Mouse (Mus musculus) common myeloid progenitor, adult 5-6 weeks (primary cell): ENCODE data around the gene Fam69a. TPM values are rescaled to one million over a fixed set of nuclear protein-coding genes. Genes with fewer than 3 reads are reported as not detected.

Experiments used
- ATAC-seq: replicated peaks from 2 replicates; pipeline ENCODE4 v1.8.0; 2016; ENCODE audit warnings: low read depth, mild to moderate bottlenecking, moderate TSS enrichment, inconsistent platforms; ENCODE audit not compliant: poor library complexity, severe bottlenecking
- total RNA-seq: library from RNA; stranded (forward); fragments of 200-1000, 187-1606 nt; gene quantifications from 2 replicates; pipeline ENCODE4 v1.2.3, GENCODE M21; 2017

The Fam69a gene
- total RNA-seq, 1 experiment from 2014 or later, result 28.6 TPM

DNA sequence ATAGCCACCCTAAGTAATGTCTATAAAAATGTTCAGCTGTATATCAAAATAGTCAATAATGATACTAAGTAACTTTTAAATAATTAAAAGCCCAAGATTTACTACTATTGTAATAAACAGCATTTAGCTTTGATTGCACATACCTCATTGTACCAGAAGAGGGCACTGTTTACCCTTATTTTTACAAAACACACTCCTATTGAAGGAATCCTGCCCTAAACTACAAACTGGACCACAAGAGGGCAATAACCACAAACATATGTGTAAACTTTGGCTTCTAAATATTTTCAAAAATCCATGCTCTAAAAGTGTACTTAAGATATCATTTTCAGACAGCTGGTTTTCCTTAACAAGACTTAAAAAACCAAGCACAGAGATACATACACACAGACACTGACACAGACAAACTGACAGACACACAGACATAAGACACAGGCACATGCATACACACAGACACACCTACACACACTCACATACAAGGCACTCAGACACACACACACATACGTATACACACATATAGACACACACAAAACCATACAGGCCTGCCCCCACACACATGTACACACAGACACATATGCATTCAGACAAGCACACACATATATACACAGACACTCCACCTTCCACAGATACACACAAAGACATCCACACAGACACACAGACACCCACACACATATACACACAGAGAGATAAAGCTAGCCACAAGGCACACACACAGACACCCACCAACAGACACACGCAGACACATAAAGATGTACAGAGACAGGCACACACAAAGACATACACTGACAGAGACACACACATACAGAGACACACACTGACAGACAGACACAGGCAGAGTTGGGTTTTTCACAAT lies 65.3 kb downstream of the Fam69a start:
- ATAC-seq, result peak; percentile 84

GRCm38 (mm10) chr5:107915280-107915679 lies 71.6 kb downstream of the Fam69a start:
- no peak for ATAC-seq

DNA sequence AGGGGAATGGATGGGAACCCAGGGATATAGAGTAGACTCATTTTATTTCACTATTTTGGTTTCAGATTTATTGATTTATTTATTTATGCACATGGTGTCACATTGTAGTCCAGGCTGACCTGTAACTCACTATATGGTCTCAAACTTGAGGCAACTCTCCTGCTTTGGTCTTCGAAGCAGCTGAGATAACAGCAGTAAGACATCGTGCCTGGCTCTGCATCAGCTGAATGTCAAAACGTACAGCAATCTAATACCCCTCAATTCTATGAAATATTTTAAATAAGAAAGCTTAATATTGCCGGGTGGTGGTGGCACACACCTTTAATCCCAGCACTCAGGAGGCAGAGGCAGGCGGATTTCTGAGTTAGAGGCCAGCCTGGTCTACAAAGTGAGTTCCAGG lies 75.9 kb downstream of the Fam69a start:
- no peak for ATAC-seq

GRCm38 (mm10) chr5:107910084-107910616 lies 76.7 kb downstream of the Fam69a start:
- ATAC-seq, result no peak

DNA sequence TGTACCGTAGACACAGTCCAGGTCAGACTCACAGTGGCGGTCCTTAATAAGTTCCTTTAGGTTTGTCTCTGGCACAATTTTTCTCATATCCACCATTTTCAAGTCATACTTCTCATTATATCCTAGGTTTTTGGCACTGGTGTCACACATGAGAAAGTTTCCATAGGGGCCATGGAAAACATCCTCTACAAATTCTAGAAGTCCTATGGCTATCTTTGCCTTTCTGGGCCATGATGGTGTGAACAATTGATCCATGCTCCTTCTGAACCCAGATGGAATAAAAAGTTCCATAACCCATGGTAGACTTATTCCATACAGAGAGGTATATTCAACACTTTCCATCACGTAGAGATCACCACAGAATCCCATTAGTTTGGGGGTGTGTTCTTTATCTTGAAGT lies 77.2 kb downstream of the Fam69a start:
- ATAC-seq, result no peak

GRCm38 (mm10) chr5:107908514-107909110 lies 78.3 kb downstream of the Fam69a start:
- ATAC-seq, result no peak

- ATAC-seq, result no peak
Measured at GRCm38 (mm10) chr5:107904325-107904724, 82.6 kb downstream of the Fam69a start.

DNA sequence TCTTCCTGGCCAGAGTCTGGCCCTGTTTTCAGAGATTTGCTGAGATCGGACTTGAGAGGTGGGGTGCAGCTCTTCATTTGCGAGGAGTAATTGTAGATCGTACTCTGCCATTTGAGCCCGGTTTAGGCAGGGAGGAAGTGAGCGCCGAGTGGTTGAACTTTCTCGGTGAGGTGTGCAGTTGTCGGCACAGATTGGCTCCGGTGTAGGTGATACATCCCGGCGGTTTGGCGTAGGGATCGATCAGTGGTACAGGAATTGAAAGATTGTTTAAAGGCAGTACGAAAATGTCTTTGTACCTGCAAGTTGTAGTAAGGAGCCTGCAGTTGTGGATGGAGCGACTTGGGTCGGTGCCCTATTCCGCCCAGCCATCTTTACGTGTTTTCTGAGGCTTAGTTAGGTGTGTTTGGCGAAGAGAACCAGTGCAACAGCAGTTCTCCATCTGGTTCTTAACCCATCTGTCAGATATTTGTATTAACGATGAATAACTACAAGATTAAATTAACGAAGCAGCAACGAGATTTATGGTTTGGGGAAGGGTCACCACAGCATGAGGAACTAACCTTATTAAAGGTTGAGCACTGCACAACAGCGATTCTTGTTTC lies 85.8 kb downstream of the Fam69a start:
- ATAC-seq, result peak; percentile 23

DNA sequence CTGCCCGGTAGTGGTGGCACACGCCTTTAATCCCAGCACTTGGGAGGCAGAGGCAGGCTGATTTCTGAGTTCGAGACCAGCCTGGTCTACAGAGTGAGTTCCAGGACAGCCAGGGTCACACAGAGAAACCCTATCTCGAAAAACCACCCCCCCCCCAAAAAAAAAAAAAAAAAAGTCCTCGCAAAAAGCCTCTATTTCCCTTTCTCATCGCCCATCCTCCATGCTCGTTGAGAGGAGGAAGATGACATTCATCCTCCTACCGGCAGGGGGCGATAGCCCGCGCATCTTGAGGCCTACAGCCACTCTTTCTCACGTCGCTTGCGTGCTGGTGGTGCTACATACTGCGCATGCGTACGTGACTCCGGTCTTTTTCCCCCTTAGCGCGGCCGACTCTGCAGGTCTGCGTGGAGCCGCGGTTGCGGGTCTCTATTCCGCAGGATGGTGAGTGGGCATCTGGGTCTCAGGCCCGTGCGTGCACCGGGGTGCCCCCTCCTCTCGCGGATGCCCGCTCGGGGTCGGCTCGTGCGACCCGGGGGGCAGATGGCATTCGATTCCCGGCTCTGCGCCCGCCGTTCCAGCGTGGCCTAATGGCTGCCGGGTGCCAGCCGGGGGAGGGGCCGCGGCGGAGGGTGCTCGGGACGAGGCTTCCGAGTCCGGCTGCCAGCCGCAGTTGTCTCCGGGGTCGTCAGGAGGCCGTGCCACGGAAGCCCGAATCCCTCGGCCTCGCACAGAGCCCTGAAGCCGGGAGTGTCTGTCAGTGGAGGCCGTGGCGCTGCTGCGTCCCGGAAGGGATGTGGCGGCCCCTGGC lies 86.5 kb downstream of the Fam69a start, which contains the start of gene Rpl5:
Gene Rpl5 (plus strand): TSS at position 297 of the 808 bp plus-strand sequence.
- ATAC-seq, result peak; percentile 99

DNA sequence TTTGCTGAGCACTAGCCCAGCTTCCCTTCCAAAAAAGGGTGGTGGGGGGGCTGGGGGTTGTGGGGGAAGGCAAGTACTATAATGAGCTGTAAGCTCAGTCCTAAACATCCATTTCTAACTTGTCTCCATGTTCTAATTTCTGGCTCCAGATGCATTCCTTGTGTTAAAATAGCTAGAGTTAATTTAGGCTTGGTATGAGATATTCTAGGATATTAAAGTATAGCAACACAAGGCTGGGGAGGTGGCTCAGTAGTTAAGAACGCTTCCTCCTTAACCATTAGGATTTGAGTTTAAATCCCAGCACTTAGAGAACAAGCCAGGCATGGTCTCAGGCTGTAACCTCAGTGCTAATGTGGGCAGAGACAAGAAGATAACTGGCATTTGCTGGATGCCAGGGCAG lies 90.6 kb downstream of the Fam69a start:
- no peak for ATAC-seq

DNA sequence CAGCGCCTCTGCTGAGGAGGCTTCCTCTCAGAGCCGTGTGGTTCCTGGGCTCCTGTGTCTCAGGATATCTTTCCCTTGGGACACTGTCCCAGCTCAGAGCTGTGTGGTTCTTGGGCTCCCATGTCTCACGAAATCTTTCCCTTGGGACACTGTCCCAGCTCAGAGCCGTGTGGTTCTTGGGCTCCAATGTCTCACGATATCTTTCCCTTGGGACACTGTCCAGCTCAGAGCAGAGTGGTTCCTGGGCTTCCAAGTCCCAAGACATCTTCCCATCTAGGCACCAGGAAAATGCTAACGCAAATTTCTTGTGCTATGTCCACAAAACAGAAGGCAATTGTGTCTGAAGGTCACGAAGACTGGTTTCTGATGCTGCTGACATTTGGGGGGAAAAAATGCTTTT lies 92.2 kb downstream of the Fam69a start:
- no peak for ATAC-seq

- peak; percentile 79 for ATAC-seq
Measured at GRCm38 (mm10) chr5:107891515-107891914, 95.4 kb downstream of the Fam69a start.

DNA sequence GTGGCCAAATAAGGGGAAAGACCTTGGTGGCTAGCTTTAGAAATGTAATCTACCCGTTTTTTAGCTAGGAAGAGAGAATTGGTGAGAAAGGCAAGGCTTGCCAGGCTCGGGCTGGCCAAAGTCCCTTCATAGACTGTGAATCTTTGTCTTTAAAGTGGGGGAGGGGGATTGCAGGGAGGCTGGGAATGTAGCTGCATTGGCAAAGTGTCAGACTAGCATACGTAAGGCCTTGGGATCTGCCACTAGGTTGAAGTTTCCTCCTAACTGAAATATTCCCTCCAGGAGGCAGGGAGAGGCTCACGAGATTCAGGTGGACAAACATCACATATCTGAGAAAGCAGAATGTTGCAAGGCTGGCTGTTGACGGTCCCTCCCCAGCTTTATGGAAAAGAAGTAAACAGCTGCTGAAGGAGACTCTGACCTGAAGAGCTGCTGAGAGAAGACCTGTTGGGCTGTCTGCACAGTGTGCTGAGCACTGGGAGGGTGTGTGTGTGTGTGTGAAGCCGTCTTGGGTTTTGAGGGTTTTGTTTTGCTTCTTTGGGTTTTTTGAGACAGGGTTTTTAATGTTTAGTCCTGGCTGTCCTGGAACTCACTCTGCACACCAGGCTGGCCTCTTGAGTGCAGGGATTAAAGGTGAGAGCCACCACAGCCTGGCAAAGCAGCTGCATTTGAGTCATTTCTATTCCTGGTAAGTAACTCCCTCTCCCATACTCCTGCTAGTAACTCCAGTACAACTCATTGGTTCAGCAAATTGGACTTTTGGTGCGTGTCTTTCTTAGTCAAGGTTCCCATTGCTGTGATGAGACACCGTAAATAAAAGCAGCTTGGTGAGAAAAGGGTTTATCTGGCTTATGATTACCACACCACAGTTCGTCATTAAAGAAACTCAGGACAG lies 96.6 kb downstream of the Fam69a start:
- no peak for ATAC-seq

DNA sequence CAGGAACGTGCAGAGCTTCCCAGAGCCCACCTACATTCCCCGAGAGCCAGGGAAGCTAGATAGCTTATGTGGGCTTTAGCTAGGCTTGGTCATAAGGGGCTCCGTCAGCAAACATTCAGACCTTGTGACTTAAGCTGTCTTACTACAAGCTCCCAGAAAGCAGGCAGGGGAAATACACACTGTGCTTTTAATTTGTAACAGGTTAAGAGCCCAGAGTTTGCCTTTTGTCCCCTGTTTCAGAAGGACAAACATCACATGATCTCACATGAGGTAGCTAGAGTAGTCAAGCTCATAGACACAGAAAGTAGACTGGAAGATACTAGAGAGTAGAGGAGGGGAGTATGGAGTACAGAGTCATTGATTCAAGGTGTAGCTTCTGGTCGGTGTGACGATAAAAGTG lies 106.2 kb downstream of the Fam69a start:
- ATAC-seq, result no peak

GRCm38 (mm10) chr5:107877053-107877452 lies 109.8 kb downstream of the Fam69a start:
- no peak for ATAC-seq

- ATAC-seq, result no peak
Measured at GRCm38 (mm10) chr5:107875261-107875611, 111.6 kb downstream of the Fam69a start.

GRCm38 (mm10) chr5:107874561-107875260 lies 112.2 kb downstream of the Fam69a start, which contains the start of gene Evi5:
TSS of gene Evi5 (minus strand) at chr5:107875107.
- ATAC-seq, result no peak; the same call in 1 of the 2 replicates

DNA sequence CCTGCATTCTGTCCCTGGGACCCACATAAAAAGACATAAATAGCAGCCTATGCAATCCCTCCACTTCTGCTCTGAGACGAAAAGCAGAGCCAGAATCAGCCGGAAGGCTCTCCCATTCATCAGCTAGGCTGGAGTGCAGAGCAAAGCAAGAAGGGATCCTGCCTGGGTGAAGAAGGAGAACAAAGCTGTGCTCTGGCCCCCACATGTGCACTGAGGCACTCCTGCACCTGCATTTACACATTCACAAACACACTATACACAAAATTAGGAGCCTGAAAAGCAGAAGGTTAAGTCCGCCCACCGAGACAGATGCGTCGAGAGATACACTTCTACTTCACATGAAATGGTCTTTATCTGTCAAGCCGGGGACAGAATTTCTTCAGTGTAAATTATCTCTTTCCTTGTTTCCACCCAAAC lies 113.0 kb downstream of the Fam69a start:
- ATAC-seq, result peak; percentile 24; the same call in 1 of the 2 replicates
